Mouse (Mus musculus) T-helper 17 cell (primary cell): ENCODE data around the gene Col8a2.

Experiments used
- in situ Hi-C, 2 experiments: fragments of 300-600 bp; cut with MboI, MseI; formaldehyde crosslinking; loops; 1 replicate in 1 of 2; 2 replicates in 1 of 2; pipeline ENCODE4 v1.15.1; 2025; ENCODE audit warnings: high pct_unique_total_duplicates in 2 of 2

Col8a2 gene

GRCm38 (mm10) chr4:126300916-126301583 lies 14.5 kb downstream of the Col8a2 start:
- in situ Hi-C loops = no loop called here

DNA sequence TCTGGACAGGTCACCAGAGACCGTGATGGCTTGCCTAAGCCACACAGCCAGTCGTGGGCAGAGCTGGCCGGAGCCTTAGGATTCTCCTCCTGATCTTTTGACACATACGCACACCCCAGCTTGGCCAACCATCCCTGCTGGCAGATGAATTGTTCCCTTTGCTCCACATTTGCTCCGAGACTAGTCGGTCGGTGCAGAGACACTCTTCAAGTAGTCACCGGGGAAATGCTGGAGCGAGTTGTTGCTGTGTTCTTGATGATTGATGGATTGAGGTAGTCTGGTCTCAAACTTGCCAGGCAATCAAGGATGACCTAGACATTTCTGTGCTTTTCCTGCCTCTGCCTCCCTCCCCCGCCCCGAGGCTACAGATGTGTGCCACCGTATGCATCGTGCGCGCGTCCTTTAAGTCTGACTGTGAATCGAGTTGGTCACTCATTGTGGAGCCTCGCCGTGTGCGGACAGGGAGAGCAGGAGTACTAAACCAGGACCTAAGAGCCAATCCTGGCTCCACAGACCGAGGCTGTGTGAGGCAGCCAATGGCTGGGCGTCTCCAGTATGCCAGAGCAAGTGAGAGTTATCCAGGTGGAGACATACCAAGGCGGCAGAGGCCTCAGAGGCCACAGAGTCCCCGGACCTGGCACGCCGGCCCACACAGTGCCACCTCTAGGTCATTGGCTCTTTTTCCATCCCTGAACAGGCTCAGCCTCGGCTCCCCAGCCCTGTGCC lies 15.2 kb downstream of the Col8a2 start:
- in situ Hi-C loops = no loop called here

- in situ Hi-C loops = no loop called here
These were observed 17.3 kb downstream of the Col8a2 start for GRCm38 (mm10) chr4:126303877-126304276.

DNA sequence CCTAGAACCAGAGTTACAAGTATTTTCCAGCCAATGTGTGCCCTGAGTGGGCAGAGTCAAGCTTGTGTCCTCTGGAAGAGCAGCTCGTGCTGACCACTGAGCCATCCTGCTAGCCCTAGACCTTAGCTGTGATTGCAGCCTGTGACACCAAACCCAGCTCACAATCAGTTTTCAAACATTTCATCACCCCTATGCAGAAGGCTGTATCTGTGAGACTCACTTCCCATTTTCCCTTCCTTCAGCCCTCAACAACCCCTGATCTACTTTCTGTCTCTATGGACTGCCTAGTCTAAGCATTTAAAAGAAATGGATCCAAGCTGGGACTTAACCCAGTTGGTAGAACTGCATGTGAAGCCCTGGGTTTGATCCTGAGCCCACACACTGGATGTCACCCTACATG lies 18.8 kb downstream of the Col8a2 start:
- in situ Hi-C loops = loop anchor here (5.0 kb wide), 3 partner anchors 33 to 78 kb away; no protein-coding TSS in a partner anchor

GRCm38 (mm10) chr4:126306058-126306457 lies 19.5 kb downstream of the Col8a2 start:
- in situ Hi-C loops = loop anchor here (5.0 kb wide), 3 partner anchors 34 to 79 kb away; no protein-coding TSS in a partner anchor

- in situ Hi-C loops = loop anchor here (5.0 kb wide), 3 partner anchors 35 to 80 kb away; no protein-coding TSS in a partner anchor
These were observed 20.2 kb downstream of the Col8a2 start for GRCm38 (mm10) chr4:126306827-126307226.

DNA sequence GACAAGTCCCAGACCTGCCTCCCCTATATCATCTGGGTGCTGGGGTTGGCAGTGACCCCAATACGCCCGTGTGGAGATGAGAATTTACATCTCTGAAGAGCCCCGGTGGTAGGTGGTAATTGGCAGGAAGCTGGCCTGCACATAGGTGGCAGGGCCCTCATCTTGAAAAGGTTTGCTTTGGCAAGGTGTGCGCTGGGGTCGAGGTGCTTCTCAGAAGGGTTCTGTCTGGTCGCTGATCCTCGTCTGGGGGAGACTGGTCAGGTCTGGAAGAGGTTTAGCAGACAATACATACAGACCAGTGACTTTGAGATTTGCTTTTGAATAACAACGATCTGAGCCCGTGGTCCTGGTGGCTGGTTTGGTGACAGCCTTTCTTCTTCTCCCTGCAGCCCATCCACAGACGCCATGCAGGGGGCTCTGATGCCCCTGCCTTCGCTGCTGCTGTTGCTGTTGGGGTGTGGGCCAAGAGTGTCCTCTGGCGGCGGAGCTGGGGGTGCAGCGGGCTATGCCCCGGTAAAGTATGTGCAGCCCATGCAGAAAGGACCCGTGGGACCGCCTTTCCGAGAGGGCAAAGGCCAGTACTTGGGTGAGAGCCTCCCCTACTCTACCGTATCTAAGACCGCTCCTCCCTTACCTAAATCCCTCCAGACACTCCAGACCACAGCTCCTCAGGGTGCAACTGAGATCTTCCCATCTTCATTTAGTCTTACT lies 22.8 kb downstream of the Col8a2 start:
- in situ Hi-C loops = loop anchor here (5.0 kb wide), 3 partner anchors 37 to 82 kb away; no protein-coding TSS in a partner anchor

GRCm38 (mm10) chr4:126309922-126310309 lies 23.3 kb downstream of the Col8a2 start:
- in situ Hi-C loops = loop anchor here (5.0 kb wide), 3 partner anchors 38 to 83 kb away; no protein-coding TSS in a partner anchor

DNA sequence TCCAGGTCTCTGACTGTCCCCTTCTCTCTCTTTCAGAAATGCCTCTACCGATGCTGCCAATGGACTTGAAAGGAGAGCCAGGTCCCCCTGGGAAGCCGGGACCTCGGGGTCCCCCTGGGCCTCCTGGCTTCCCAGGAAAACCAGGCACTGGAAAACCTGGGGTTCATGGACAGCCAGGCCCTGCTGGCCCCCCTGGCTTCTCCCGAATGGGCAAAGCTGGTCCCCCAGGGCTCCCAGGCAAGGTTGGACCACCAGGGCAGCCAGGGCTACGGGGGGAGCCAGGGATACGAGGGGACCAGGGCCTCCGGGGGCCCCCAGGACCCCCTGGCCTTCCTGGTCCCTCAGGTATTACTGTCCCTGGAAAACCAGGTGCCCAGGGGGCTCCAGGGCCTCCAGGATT lies 23.8 kb downstream of the Col8a2 start:
- in situ Hi-C loops = no loop called here

DNA sequence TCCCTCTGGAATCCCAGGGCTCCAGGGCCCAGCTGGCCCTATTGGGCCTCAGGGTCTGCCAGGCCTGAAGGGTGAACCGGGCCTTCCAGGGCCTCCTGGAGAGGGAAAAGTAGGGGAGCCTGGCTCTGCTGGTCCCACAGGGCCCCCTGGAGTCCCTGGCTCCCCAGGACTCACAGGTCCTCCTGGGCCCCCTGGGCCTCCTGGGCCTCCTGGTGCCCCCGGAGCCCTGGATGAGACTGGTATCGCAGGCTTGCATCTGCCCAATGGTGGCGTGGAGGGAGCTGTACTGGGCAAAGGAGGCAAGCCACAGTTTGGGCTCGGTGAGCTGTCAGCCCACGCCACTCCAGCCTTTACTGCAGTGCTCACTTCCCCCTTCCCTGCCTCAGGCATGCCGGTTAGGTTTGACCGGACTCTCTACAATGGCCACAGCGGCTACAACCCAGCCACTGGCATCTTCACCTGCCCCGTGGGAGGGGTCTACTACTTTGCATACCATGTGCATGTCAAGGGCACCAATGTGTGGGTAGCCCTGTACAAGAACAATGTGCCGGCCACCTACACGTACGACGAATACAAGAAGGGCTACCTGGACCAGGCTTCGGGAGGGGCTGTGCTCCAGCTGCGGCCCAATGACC lies 25.1 kb downstream of the Col8a2 start:
- in situ Hi-C loops = no loop called here

DNA sequence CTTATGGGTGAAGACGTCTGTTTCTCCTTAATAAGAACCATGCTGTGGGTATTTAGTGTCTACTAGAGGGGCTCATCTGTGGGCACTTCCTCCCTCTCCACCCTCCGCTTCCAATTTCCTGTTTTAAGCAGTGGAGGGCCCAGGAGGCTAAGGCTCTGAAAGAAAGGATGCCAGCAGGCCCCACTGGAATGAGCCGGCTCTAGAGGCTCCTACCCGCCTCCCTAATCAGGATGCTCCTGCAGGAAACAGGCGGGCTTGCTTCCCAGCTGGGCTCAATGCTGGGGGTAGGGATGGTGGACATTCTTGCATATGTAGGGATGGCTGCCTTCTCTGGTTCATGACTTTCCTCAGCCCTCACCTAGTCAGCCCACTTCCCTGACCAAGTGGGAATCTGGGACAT lies 26.6 kb downstream of the Col8a2 start:
- in situ Hi-C loops = no loop called here

- in situ Hi-C loops = no loop called here
These were observed 27.8 kb downstream of the Col8a2 start for GRCm38 (mm10) chr4:126314393-126314792.

- in situ Hi-C loops = no loop called here
These were observed 29.3 kb downstream of the Col8a2 start for GRCm38 (mm10) chr4:126315931-126316330.

DNA sequence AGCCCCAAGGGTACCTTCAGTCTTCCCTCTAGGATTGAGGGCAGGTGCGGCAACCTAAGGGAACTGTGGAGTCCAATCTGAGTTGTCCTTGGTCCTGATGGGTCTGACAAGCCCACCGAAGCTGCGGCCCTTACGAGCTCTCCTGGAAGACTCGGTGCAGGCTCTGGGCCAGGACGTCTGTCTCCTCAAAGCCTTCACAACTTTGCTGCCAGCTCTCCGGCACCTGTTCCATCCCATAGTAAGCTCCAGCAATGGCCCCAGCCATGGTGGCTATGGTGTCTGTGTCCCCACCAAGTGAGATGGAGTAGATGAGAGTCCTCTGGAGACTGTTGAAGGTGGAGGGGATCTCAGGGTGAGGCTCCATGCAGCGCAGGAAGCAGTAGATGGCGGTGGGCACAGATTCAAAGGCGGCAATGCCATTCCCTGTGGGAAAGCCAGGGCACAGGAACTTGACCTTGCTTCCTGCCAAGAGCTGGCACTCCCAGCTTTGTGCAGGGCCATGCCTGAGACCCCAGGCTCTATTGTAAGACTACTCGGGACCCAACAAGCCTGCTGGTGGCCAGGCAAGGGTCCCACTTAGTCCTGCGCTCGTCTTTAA lies 29.9 kb downstream of the Col8a2 start:
- in situ Hi-C loops = no loop called here

- in situ Hi-C loops = no loop called here
These were observed 33.2 kb downstream of the Col8a2 start for GRCm38 (mm10) chr4:126319806-126320205.

DNA sequence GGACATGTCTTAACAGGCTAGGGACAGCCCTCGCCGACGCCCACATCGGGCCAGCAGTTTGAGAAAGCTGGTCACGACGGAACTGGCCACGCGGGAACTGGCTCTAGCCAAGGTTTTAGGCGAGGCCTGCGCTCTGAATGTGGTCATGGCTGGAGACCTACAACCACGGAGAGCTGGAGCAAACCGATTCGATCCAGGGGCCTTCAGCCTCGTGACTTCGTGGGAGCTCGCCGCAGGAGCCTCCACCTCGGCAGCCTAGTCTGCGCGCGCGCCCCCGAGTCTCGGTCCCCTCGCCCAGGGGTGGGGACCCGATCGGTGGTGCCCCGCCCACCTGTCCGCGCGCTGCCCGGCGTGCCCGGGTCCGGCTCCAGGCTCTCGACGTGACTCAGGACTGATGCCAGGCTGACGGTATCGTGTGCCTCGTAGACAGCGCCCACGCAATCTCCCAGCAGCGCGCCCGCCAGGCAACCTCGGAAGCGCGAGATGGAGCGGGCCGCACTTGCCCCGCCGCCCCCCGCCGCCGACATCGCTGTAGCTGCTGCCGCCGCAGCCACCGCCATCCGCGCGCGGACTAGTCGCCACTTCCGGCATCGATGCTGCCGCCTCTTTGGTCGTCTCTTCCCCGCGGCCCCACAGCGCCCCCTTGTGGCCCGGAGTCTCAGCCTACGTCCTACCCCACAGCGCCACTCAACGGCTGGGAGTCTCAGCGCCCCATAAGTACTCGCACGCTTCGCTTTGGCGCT lies 34.7 kb downstream of the Col8a2 start, which contains the start of gene Adprhl2:
Gene Adprhl2, minus strand, starts transcription at position 593 of the 743 bp plus-strand sequence.
- in situ Hi-C loops = no loop called here

GRCm38 (mm10) chr4:126321854-126322511 lies 35.4 kb downstream of the Col8a2 start:
- in situ Hi-C loops = no loop called here

DNA sequence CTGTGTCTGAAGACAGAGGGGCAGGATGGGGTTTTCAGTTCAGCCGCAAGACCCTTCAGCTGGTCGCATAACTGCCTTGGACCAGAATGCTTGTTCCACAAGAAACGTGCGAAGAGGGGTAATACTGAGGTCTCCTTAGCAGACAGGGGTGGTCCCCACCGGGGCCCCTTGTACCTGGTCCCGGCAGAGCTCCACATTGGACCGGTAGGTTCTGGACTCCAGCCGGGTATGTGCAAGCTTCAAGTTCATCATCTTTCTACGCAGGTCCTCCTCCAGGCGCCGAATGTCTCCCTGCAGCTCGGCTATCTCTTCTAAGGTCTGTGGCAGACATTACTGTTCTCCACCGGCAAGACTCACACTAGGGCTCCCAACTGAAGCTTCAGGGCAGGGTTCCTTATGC lies 36.1 kb downstream of the Col8a2 start:
- in situ Hi-C loops = no loop called here

- in situ Hi-C loops = no loop called here
These were observed 38.3 kb downstream of the Col8a2 start for GRCm38 (mm10) chr4:126324861-126325260.

DNA sequence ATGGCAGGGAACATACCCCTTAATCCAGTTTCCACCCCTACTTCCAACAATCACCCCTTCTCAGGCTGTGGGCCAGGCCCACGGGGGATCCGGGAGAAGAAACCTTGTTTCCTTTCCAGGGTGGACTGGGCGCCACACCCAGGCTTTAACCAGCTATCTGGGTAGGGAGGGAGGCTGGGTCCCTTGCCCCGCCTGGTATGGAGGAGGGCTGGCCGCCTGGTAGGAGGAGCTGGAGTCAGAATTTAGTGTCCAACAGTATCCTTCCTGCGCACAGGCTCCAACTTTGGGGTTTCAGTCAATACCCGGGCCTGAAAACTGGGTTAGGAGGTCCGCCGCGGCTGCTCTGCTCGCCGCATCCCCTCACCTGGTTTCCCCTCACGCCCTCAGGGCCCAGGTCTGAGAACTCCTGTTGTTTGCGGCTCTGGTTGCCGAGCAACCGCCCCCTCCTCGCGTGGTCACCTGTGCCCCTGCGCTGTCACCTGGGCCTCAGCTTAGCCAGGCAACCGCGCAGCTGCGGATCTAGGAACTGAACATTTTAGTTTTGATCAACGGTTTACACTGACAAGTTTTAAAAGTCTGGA lies 38.8 kb downstream of the Col8a2 start, which contains the start of gene Tekt2:
Gene Tekt2, minus strand, starts transcription at position 408 of the 581 bp plus-strand sequence.
- in situ Hi-C loops = no loop called here
